Mouse (Mus musculus) heart, embryonic 14.5 days (tissue): ENCODE measurements around the gene Col25a1. TPM values are rescaled to one million over a fixed set of nuclear protein-coding genes. Genes with fewer than 3 reads are reported as not detected.

Experiments
- ATAC-seq: fragments of 200-750 bp; cut with Nextera tagmentation; 2 replicates; pipeline ENCODE4 v1.8.0; 2017; ENCODE audit warnings: low read depth, moderate TSS enrichment; ENCODE audit not compliant: insufficient number of reproducible peaks, insufficient read depth, low FRiP score
- H3K27ac ChIP-seq, 2 experiments: fragments of 200-500 bp in 1 of 2; fragments of 300-500 bp in 1 of 2; sonication (generic) in 1 of 2; replicated peaks in 1 of 2; 2 replicates each; pipeline ENCODE4 v1.5.1; 2012 to 2014; ENCODE audit warnings: low read depth in 2 of 2, low read length in 2 of 2, control low read depth in 1 of 2, mild to moderate bottlenecking in 1 of 2, mixed read lengths in 1 of 2; ENCODE audit not compliant: control insufficient read depth in 1 of 2, insufficient read depth in 1 of 2
- H3K27me3 ChIP-seq: fragments of 300-500 bp; sonication (generic); 2 replicates; pipeline ENCODE4 v1.6.1; 2014; ENCODE audit warnings: mild to moderate bottlenecking, low read length, control low read depth; ENCODE audit not compliant: control insufficient read depth, insufficient read depth
- H3K36me3 ChIP-seq: fragments of 300-500 bp; sonication (generic); 2 replicates; pipeline ENCODE4 v1.6.1; 2014; ENCODE audit warnings: mild to moderate bottlenecking, control low read depth, low read length, mixed read lengths; ENCODE audit not compliant: control insufficient read depth, insufficient read depth
- H3K4me1 ChIP-seq, 2 experiments: fragments of 200-500 bp in 1 of 2; fragments of 300-500 bp in 1 of 2; sonication (generic) in 1 of 2; 2 replicates each; pipeline ENCODE4 v1.6.1; 2012 to 2014; ENCODE audit warnings: low read length in 2 of 2, control low read depth in 1 of 2, mixed read lengths in 1 of 2; ENCODE audit not compliant: control insufficient read depth in 2 of 2, insufficient read depth in 2 of 2
- H3K4me2 ChIP-seq: fragments of 300-500 bp; sonication (generic); 2 replicates; pipeline ENCODE4 v1.6.1; 2014; ENCODE audit warnings: mild to moderate bottlenecking, low read length
- H3K4me3 ChIP-seq, 2 experiments: fragments of 200-500 bp in 1 of 2; fragments of 300-500 bp in 1 of 2; sonication (generic) in 1 of 2; 2 replicates each; pipeline ENCODE4 v1.5.1; 2012 to 2014; ENCODE audit warnings: low read length in 2 of 2, mild to moderate bottlenecking in 2 of 2, control low read depth in 1 of 2, low read depth in 1 of 2, moderate library complexity in 1 of 2; ENCODE audit not compliant: control insufficient read depth in 1 of 2, insufficient read depth in 1 of 2
- H3K9ac ChIP-seq: fragments of 300-500 bp; sonication (generic); 2 replicates; pipeline ENCODE4 v1.6.1; 2014; ENCODE audit warnings: mild to moderate bottlenecking, low read length
- H3K9me3 ChIP-seq: fragments of 300-500 bp; sonication (generic); 2 replicates; pipeline ENCODE4 v1.6.1; 2016; ENCODE audit warnings: low read length, control low read depth; ENCODE audit not compliant: control insufficient read depth
- WGBS: fragments of 180-500 bp; shearing (Covaris S2); extraction: QIAGEN DNeasy Blood & Tissue Kit; methylation state at CpG from one replicate; pipeline ENCODE4 v1.1.7; 2014; 5-methylcytosine and 5-hydroxymethylcytosine counted together
- polyA plus RNA-seq: library from polyadenylated mRNA; unstranded; fragments of >200 nt; fragmentation: Nextera tagmentation; extraction: Ambion mirVana; gene quantifications from 2 replicates; pipeline ENCODE4 v1.2.1, GENCODE M21; 2014

Gene Col25a1
- polyA plus RNA-seq, 1 experiment from 2014 or later = 2.3 TPM

DNA sequence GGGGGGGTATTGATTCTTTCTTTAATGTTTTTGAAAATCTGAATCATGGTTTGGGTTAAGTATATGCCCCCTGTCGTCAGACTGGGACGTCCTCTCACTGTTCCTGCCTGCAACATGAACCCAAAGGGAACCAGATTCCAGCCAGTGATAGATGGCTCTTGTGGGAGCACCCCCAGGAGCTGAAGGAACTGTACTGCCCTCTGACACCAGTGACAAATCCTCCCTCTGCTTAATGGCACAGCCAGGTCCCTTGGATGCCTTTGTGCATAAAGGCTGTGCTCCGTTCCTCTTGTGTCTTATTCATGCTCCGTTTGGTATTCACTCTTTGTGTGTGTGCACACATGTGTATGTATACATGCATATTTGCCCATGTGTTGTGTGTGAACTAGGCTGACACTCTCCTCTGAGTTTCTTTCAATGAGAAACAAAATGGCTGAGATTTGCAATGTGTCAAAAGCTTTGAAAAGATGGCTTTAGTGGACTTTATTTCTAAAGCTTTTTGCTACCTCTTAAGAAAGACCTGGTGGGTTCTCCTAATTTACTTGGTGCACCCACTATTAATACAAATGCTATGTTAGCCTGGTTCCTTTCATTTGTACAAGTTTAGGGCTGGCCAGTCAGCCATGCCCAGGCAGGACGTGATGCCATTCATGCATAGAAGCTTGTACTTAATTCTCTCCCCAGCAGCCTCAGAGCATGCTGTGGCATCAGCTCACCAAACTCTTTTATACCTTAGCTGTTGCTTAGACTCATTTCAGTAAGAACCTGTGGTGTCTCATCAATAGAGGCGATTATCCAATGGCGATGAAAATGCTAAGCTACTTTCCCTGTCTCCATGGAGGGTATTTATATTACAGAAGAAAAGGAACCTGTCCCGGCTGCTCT, 273.5 kb downstream of the Col25a1 start:
- Histone ChIP-seq H3K9me3 (no peaks in the 10 kb centered on the region), H3K27ac (no peak overlapping the region), H3K4me1 (no peaks in the 10 kb centered on the region; a peak in 1 of 4 replicates), H3K4me3 (no peak overlapping the region), H3K9ac (no peak overlapping the region), H3K4me2 (no peak overlapping the region), H3K27me3 (no peaks in the 10 kb centered on the region; the same call in 1 of the 2 replicates), H3K36me3 (no peaks in the 10 kb centered on the region)
- no peak for ATAC-seq
- 71% methylated on average over 8 of the region's 8 CpGs for WGBS

DNA sequence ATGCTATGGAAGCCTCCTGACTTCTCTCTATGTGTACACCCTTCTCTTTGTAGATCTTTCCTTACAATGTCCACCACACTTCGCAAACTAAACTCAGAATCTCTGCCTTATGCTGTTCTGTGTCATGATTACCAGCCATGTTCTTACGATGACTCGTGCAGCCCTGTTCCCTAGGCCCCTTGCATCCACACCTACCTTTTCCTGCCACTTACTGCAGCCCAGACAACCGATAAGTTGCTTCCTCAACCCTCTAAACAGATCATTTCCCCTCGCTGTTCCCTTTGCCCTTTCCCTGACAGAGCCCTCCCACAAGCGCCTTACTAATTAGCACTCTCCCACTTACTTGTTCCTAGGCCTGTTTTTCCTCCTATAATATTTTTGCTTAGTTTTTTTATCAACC, 275.9 kb downstream of the Col25a1 start:
- no peak for ATAC-seq
- no peak overlapping the region for H3K27ac ChIP-seq
- H3K9me3 ChIP-seq = no peaks in the 10 kb centered on the region
- no peaks in the 10 kb centered on the region; a peak in 1 of 4 replicates for H3K4me1 ChIP-seq
- 36% methylated on average over 6 of the region's 6 CpGs for WGBS
- no peak overlapping the region for H3K4me3 ChIP-seq
- no peaks in the 10 kb centered on the region for H3K36me3 ChIP-seq
- no peak overlapping the region for H3K9ac ChIP-seq
- H3K27me3 ChIP-seq = no peaks in the 10 kb centered on the region; the same call in 1 of the 2 replicates
- H3K4me2 ChIP-seq = no peak overlapping the region

DNA sequence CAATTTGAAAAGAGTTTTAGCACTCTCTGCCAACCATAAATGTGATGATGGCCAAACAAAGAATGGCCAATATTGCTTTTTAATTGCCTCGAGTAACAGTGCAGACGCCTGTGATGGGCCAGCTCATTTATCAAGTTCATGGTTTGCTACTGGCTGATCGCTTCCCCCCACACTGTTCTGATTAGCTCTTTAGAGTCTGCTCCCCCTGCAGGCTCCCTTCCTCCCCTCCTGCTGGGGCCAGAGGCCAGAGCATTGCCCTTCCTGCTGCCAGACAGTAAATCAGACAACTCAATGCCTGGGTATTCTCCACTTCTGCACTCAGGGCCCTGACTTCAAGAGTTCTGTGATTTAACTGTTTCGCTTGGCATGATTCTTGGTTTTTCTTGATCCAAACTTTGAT, 281.9 kb downstream of the Col25a1 start:
- Histone ChIP-seq H3K9ac (no peak overlapping the region), H3K27me3 (no peaks in the 10 kb centered on the region), H3K36me3 (no peaks in the 10 kb centered on the region), H3K4me1 (no peaks in the 10 kb centered on the region), H3K4me3 (no peak overlapping the region), H3K4me2 (no peak overlapping the region), H3K9me3 (no peaks in the 10 kb centered on the region), H3K27ac (no peak overlapping the region)
- no peak for ATAC-seq
- WGBS = 37% methylated on average over 4 of the region's 4 CpGs

DNA sequence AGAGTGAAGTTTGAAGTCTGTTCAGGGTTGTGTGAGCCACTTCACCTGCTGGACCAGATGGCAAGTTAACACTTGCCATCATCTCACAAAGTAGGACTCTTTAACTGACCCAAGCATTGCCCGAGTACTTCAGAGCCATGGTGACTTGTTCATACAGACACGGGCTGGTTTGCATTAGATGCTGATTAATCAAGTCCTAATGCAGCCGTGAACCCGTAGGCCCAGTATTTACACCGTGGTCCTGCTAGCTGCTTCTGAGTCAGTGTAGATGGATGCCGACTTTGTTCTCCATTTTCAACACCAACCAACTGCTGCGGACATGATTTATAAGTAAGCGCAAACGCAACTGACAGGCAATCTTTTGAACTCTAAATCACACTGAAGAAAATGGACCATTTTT, 287.6 kb downstream of the Col25a1 start:
- no peak overlapping the region for H3K27ac ChIP-seq
- H3K27me3 ChIP-seq = no peaks in the 10 kb centered on the region
- H3K4me3 ChIP-seq = no peak overlapping the region
- WGBS = 85% methylated on average over 9 of the region's 9 CpGs
- no peak overlapping the region for H3K9ac ChIP-seq
- ATAC-seq = no peak
- no peaks in the 10 kb centered on the region for H3K36me3 ChIP-seq
- no peak overlapping the region for H3K4me2 ChIP-seq
- no peaks in the 10 kb centered on the region for H3K4me1 ChIP-seq
- H3K9me3 ChIP-seq = no peaks in the 10 kb centered on the region

DNA sequence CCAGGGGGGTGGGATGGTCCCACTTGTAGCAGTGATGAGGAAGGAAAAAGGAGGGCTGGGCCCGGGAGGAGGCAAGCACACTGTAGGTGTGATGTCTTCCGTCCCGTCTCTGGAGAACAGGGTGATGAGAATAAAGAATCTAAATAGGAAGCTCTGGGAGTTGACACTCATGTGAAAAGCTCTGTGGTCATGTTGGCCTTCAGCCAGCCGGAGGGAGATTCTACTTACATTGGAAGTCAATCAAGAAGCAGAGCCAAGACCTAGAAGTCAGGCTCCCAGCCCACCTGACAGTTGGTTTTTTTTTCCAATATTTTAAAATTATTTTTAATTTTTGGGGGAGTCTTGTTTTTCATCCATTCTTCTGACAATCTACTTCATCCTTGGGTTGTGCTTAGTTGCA, 297.5 kb downstream of the Col25a1 start:
- no peak overlapping the region for H3K9ac ChIP-seq
- H3K4me3 ChIP-seq = no peak overlapping the region
- 68% methylated on average over 4 of the region's 4 CpGs for WGBS

DNA sequence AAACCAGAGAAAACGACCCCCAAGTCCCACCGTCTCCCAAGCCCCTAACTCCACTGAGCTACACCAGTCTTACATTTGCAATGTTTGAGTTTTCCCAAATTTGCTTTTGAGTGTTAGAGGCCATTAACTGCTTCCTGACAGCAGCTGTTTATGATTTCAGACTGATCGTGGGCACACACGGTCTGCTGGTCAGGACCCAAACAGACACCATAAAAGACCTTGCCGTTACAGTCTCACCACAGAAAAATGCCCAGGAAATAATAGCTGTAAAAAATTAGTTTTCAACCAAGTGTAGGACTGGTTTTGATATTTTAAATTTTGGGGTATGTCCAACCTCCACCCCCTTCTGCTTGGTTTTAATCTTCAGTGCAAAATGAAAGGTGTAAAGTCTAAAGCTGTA, 298.8 kb downstream of the Col25a1 start:
- ATAC-seq = no peak
- H3K9ac ChIP-seq = no peak overlapping the region
- no peaks in the 10 kb centered on the region for H3K36me3 ChIP-seq
- no peak overlapping the region for H3K4me2 ChIP-seq
- H3K4me3 ChIP-seq = no peak overlapping the region
- WGBS = 86% methylated on average over 5 of the region's 5 CpGs
- H3K27ac ChIP-seq = no peak overlapping the region
- H3K9me3 ChIP-seq = no peaks in the 10 kb centered on the region
- no peaks in the 10 kb centered on the region for H3K4me1 ChIP-seq
- H3K27me3 ChIP-seq = peaks cover 3% of the 10 kb centered on the region; the same call in 1 of the 2 replicates

More for the DNA sequence above, 297.5 kb downstream of the Col25a1 start:
- Histone ChIP-seq H3K4me1 (no peaks in the 10 kb centered on the region), H3K4me2 (no peak overlapping the region), H3K9me3 (no peaks in the 10 kb centered on the region), H3K27ac (no peak overlapping the region), H3K27me3 (0 out of 2 replicates have a peak, but pooled peaks cover 3% of the 10 kb centered on the region), H3K36me3 (no peaks in the 10 kb centered on the region)
- ATAC-seq = no peak

DNA sequence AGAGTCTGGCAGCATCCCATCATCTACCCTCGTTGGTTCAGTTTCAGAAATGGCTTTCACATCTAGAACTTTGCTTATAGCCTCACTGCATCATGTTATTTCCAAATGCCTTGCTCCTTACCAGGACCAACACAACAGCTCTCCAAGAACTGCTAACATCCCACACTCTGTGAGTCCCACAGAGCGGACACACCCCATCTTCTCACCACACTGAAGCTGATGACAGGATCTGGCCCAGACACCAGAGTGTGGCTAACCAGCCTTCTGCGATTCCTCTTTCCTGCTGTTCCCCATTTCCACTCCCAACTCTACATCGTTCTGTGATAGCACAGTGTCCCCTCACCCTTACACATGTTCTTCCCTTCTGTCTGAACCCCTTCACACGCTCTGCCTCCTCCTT, 301.5 kb downstream of the Col25a1 start:
- Histone ChIP-seq H3K4me3 (no peak overlapping the region), H3K27ac (no peak overlapping the region), H3K9me3 (no peaks in the 10 kb centered on the region), H3K4me1 (no peaks in the 10 kb centered on the region), H3K9ac (no peak overlapping the region), H3K4me2 (no peak overlapping the region), H3K36me3 (no peaks in the 10 kb centered on the region), H3K27me3 (peaks cover 7% of the 10 kb centered on the region; the same call in 1 of the 2 replicates)
- 43% methylated on average over 5 of the region's 5 CpGs for WGBS
- ATAC-seq = no peak
